Mouse (Mus musculus): ENCODE measurements around the gene Pik3cd.

Gene Pik3cd

DNA sequence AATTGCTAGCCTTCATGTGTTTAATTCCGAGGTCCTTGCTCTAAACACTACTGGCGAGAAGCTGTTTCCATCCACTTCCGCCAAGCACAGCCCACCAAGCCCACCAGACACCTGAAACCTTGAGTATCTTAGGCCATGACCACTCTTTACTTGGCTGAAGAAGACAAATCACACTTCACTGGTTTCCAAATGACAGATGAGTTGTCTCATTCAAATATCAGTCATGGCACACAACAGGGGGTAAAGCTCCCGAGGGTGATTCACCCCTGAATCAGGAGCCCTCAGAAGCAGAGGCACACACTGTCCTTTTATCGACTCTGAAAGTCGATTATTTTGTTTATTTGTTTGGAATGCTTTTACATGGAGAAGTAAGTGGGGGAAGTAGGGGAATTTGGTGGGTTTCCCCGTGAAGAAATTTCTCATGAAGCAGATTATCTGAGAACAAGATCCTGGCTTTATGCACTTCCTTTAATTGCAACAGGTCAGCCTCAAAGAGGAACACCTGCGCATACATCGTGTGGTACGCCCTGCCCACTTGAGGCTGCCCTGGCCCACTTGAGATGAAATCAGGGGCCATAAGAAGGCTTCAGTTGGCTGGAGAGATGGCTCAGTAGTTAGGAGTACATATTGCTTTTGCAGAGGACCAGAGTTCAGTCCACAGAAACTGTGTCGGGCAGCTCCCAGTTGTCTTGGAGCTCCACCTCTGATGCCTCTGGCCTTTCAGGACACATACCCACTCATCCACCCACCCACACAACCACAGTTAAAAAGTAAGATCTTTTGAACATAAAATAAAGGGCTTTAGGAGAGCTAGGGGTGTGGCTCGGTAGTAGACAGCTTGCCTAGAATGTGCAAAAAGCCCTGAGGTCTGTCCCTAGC, 12.3 kb downstream of the Pik3cd start:
- DNase-seq (ENCODE audit: low spot score): no peak

GRCm38 (mm10) chr4:149688861-149689260, 13.5 kb downstream of the Pik3cd start:
- no peak for DNase-seq (ENCODE audit: low spot score)

DNA sequence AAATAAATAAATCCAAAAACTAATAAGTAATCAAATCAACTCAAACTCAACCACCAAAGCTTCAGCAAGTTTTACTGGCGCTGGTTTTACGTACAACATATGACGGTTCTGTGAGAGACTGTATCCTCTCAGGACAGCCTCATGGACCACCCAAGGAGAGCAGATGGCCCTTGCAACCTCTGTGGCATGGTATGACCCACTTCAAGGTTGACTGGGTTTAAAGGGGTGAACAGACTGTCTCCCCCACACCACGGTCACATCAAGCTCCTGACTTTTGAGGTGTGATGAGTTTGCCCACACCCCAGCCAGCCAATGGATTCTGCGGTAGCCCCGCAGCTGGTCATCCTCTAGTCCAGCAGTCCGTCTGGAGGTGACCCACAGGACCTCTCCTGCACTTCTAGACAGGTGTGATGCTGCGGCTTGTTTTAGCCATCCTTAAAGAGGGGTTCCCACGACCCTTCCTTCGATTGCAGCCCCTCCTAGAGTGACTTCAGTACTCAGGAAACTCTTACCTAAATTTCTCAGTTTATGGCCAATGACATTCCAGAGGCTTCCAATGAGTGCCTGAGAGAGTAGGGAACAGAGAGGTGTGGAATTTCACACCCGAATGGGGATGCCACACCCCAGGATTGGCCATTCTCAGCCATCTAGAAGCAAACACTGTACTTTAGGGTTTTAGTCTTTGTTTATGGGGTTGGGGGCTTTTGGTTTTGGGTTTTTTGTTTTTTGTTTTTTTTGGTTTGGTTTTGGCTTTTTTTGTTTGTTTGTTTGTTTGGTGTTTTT, 17.3 kb downstream of the Pik3cd start:
- no peak for DNase-seq (ENCODE audit: low spot score)

GRCm38 (mm10) chr4:149683875-149684274, 18.5 kb downstream of the Pik3cd start:
- DNase-seq (ENCODE audit: low spot score): no peak

GRCm38 (mm10) chr4:149679056-149679770, 23.2 kb downstream of the Pik3cd start:
- no peak for DNase-seq (ENCODE audit: low spot score)

DNA sequence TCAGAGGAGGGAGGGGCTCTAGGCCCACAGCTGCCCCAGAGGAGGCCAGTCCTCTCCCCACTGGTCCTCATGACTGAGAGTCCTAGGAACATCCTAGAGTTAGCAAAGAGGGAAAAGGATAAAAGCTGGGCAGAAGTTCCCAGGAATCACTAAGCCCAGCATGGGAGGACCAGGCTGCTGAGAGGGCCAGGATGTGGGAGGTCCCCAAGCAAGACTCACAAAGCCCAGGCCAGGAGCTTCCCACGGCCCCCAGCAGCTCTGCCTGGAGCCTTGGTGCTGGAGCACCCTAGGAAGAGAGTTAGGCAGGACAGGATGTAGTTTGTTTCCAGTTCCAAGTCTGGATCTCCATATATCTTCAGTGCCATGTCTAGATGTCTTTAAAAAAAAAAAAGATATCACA, 24.4 kb downstream of the Pik3cd start:
- no peak for DNase-seq (ENCODE audit: low spot score)

GRCm38 (mm10) chr4:149675378-149676261, 26.8 kb downstream of the Pik3cd start:
- peak; percentile 63 for DNase-seq (ENCODE audit: low spot score)

GRCm38 (mm10) chr4:149674814-149675377, 27.5 kb downstream of the Pik3cd start:
- DNase-seq (ENCODE audit: low spot score): no peak

- no peak for DNase-seq (ENCODE audit: low spot score)
Observed at GRCm38 (mm10) chr4:149672747-149673146, 29.6 kb downstream of the Pik3cd start.

- no peak for DNase-seq (ENCODE audit: low spot score)
Observed at GRCm38 (mm10) chr4:149671175-149671574, 31.2 kb downstream of the Pik3cd start.

GRCm38 (mm10) chr4:149665692-149666090, 36.7 kb downstream of the Pik3cd start:
- no peak for DNase-seq (ENCODE audit: low spot score)

- no peak for DNase-seq (ENCODE audit: low spot score)
Observed at GRCm38 (mm10) chr4:149665016-149665691, 37.2 kb downstream of the Pik3cd start.

GRCm38 (mm10) chr4:149663849-149664503, 38.4 kb downstream of the Pik3cd start:
- no peak for DNase-seq (ENCODE audit: low spot score)

- DNase-seq (ENCODE audit: low spot score): no peak
Observed at GRCm38 (mm10) chr4:149661967-149662589, 40.3 kb downstream of the Pik3cd start.

DNA sequence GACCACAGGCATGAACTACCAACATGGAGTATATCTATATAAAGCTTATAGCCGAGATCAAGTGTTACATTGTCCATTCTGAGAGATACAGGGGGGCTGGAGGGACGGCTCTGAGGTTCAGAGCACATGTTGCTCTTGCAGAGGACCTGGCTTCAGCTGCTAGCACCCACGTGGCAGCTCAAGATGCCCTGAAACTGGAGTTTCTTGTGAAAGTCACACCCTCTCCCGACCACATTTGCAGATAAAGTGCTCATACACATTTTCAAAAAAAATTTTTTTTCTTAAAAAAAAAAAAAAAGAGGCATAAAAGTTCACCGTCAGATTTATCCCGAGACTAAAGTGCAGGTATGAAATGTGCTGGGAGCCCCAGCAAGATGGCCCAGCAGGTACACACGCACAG, 41.8 kb downstream of the Pik3cd start:
- no peak for DNase-seq (ENCODE audit: low spot score)

DNA sequence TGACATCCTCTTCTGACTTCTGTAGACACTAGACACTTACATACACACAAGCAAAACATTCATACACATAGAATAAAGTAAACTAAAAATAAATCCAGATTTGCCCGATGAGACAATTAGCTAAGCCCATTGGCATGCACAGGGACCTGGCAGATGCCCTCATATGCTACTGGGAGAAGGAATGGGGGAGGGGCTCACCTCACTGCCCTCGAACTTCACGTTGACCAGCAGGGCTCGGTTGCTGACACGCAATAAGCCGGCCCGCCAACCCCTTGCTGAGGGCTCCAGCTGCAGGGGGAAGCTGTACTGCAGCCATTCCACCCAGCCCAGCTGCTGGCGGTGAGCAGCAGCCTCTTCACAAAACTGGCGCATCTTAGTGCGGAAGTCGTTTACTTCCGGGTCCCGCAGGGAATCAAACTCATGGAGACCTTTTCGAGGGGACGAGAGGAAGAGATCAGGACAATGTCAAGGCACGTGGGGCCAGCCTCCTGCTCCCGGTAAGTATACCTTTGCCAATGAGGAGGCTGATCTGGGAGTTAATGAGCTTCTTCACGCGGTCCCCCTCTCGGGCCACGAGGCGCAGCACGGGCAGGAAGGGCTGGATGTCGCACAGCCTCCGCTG, 42.8 kb downstream of the Pik3cd start:
- DNase-seq (ENCODE audit: low spot score): no peak

DNA sequence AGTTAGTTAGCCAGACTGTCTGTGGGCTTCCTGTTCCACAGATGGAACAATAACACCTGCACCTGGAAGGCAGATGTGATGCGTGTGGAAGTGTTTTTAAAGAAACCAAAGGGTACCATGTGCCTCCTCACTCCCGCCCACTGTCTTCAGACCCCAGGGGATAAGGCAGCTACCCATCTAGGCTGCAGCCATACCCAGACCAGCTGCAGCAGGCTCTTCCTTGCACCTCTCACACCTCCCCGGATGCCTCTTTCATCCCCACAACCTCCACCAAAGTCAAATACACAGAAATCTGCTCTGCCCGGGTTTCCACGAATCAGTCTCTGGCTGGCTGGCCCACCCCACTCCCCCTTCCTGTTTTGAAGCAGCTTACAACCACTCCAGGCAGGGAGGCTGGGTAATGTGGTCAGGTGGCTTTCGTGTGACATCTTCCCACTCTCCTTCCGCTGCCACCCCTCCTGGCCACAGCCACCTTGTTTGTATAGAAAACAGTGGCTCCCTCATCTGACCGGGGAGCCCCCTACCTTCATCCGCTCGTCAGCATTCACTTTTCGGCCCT, 44.4 kb downstream of the Pik3cd start:
- DNase-seq (ENCODE audit: low spot score): no peak

DNA sequence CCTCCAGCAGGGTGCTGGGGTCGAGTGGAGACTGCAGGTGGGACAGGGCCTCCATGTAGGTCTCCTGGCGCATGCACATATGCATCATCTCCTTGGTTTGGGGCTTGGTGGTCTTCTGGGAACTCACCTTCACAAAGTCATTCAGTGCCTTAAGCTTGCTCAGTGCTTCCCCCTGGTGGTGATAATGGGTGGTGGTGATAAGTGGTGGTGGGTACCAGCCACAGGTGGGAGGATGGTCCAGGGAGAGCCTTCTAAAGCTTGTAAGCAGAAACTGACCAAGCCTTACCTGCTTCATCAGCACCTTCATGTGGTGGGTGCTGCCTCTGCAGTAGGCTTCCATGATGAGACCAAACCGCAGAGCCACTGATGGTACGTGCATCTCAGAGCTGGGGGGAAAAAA, 48.1 kb downstream of the Pik3cd start:
- peak; percentile 34 for DNase-seq (ENCODE audit: low spot score)

Data from c-Kit-positive CD71-positive TER-119-positive erythroid progenitor cells, embryonic 14.5 days (primary cell).